Mouse (Mus musculus): ENCODE measurements around the gene Zcchc8. TPM values are rescaled to one million over a fixed set of nuclear protein-coding genes. Genes with fewer than 3 reads are reported as not detected.

Zcchc8 gene
- polyA plus RNA-seq, 1 experiment from 2014 or later: 63.8 TPM

DNA sequence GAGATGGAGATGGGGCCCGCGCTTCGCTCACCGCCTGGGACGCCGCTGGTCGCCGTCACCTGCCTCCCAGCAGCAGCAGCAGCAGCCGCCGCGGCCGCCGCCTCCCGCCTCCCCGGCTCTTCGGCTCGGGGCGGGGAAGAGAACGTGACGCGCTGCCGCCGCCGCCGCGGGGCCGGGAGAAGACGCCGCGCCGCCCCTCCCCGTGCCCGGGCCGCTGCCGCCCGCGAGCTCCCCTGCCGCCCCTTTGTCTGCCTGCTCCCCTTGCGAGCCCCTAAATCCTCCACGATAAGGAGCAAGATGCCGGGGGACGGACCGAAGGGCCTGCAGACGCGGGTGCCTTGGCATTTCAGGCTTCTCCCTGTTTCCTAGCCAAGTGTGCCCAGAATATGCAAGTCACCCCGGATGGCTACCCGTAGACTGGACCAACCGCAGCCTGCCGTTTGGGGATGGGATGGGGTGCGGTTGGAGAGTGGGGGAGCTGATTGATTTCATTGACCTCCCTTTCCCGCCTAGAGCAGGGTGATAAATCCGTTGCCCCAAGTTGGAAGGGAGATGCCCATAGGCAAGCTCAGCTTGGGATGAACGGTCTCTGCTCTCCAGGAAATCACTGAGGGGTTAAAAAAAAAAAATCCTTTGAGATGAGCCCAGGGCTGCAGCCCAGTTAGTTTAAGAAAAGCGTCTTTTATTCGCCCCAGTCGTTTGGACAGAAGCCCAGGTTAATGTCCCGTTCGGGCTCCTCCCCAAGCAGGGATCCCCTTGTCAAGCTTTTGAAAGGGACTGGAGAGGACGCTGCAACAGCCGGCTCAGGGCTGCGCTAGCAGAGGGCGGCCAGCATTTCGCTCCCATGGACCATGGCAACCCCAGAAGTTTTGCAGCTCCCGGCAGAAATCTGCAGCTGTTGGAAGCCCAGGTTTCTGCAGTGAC, 36.4 kb downstream of the Zcchc8 start, which contains the start of gene Clip1:
Clip1 (minus strand) TSS at position 398 of the 924 bp plus-strand sequence.
- Histone ChIP-seq H3K4me2 (ENCODE audit: low read length) (peak within 1 kb of the TSS; percentile 96), H3K4me1 (replicated peaks; ENCODE audit: insufficient read depth, low read length) (peaks cover 8% of the 10 kb centered on the region; the same call in 1 of the 2 replicates), H3K27me3 (ENCODE audit: insufficient read depth, low read length) (no peaks in the 10 kb centered on the region), H3K36me3 (ENCODE audit: insufficient read depth, low read length) (no peaks in the 10 kb centered on the region), H3K9ac (ENCODE audit: low read depth, low read length) (peak within 1 kb of the TSS; percentile 94), H3K4me3 (replicated peaks; ENCODE audit: low read depth, low read length) (peak within 1 kb of the TSS; percentile 99), H3K9me3 (replicated peaks; ENCODE audit: low read length) (no peaks in the 10 kb centered on the region), H3K27ac (peak within 1 kb of the TSS; percentile 94)
- TF ChIP-seq CTCF (IDR thresholded peaks at IDR 0.05; ENCODE audit: low read depth): no peak
- 1% methylated on average over 44 of the region's 64 CpGs for WGBS
- DNase-seq (ENCODE audit: low spot score) (peak; percentile 69), ATAC-seq (replicated peaks; ENCODE audit: low FRiP score, low read depth) (peak; percentile 49)

- WGBS: under 1% methylated on average over 87 of the region's 92 CpGs
- Histone ChIP-seq H3K27me3 (ENCODE audit: insufficient read depth, low read length) (no peaks in the 10 kb centered on the region), H3K27ac (peak overlapping the region; percentile 94), H3K4me1 (replicated peaks; ENCODE audit: insufficient read depth, low read length) (peaks cover 8% of the 10 kb centered on the region; the same call in 1 of the 2 replicates), H3K9ac (ENCODE audit: low read depth, low read length) (peak overlapping the region; percentile 94), H3K36me3 (ENCODE audit: insufficient read depth, low read length) (no peaks in the 10 kb centered on the region), H3K9me3 (replicated peaks; ENCODE audit: low read length) (no peaks in the 10 kb centered on the region), H3K4me2 (ENCODE audit: low read length) (peak overlapping the region; percentile 96), H3K4me3 (replicated peaks; ENCODE audit: low read depth, low read length) (peak overlapping the region; percentile 99)
- TF ChIP-seq CTCF (IDR thresholded peaks at IDR 0.05; ENCODE audit: low read depth): no peak
- ATAC-seq (replicated peaks; ENCODE audit: low FRiP score, low read depth): peak; percentile 57
- DNase-seq (ENCODE audit: low spot score): peak; percentile 69
Observed at GRCm38 (mm10) chr5:123683377-123684220, 37.3 kb downstream of the Zcchc8 start.

- no peak for ATAC-seq (replicated peaks; ENCODE audit: low FRiP score, low read depth)
- Histone ChIP-seq H3K9ac (ENCODE audit: low read depth, low read length) (peak overlapping the region; percentile 94), H3K4me2 (ENCODE audit: low read length) (peak overlapping the region; percentile 96), H3K4me1 (replicated peaks; ENCODE audit: insufficient read depth, low read length) (peaks cover 8% of the 10 kb centered on the region; the same call in 1 of the 2 replicates), H3K9me3 (replicated peaks; ENCODE audit: low read length) (no peaks in the 10 kb centered on the region), H3K27ac (no peak overlapping the region; the same call in 1 of the 2 replicates), H3K36me3 (ENCODE audit: insufficient read depth, low read length) (no peaks in the 10 kb centered on the region), H3K4me3 (replicated peaks; ENCODE audit: low read depth, low read length) (peak overlapping the region; percentile 99), H3K27me3 (ENCODE audit: insufficient read depth, low read length) (no peaks in the 10 kb centered on the region)
- WGBS: 5% methylated on average over 6 of the region's 6 CpGs
- no peak for TF ChIP-seq CTCF (IDR thresholded peaks at IDR 0.05; ENCODE audit: low read depth)
- DNase-seq (ENCODE audit: low spot score): peak; percentile 68
Observed at GRCm38 (mm10) chr5:123683043-123683376, 37.9 kb downstream of the Zcchc8 start.

- H3K36me3 ChIP-seq (ENCODE audit: insufficient read depth, low read length): no peaks in the 10 kb centered on the region
- peaks cover 8% of the 10 kb centered on the region; the same call in 1 of the 2 replicates for H3K4me1 ChIP-seq (replicated peaks; ENCODE audit: insufficient read depth, low read length)
- ATAC-seq (replicated peaks; ENCODE audit: low FRiP score, low read depth) (no peak), DNase-seq (ENCODE audit: low spot score) (no peak)
- H3K4me3 ChIP-seq (replicated peaks; ENCODE audit: low read depth, low read length): no peak overlapping the region
- H3K27ac ChIP-seq: no peak overlapping the region
- peak overlapping the region; percentile 96; the same call in 1 of the 2 replicates for H3K4me2 ChIP-seq (ENCODE audit: low read length)
- 36% methylated on average over 4 of the region's 4 CpGs for WGBS
- H3K27me3 ChIP-seq (ENCODE audit: insufficient read depth, low read length): no peaks in the 10 kb centered on the region
- no peaks in the 10 kb centered on the region for H3K9me3 ChIP-seq (replicated peaks; ENCODE audit: low read length)
- H3K9ac ChIP-seq (ENCODE audit: low read depth, low read length): no peak overlapping the region
- TF ChIP-seq CTCF (IDR thresholded peaks at IDR 0.05; ENCODE audit: low read depth): no peak
Observed at GRCm38 (mm10) chr5:123682372-123682771, 38.5 kb downstream of the Zcchc8 start.

DNA sequence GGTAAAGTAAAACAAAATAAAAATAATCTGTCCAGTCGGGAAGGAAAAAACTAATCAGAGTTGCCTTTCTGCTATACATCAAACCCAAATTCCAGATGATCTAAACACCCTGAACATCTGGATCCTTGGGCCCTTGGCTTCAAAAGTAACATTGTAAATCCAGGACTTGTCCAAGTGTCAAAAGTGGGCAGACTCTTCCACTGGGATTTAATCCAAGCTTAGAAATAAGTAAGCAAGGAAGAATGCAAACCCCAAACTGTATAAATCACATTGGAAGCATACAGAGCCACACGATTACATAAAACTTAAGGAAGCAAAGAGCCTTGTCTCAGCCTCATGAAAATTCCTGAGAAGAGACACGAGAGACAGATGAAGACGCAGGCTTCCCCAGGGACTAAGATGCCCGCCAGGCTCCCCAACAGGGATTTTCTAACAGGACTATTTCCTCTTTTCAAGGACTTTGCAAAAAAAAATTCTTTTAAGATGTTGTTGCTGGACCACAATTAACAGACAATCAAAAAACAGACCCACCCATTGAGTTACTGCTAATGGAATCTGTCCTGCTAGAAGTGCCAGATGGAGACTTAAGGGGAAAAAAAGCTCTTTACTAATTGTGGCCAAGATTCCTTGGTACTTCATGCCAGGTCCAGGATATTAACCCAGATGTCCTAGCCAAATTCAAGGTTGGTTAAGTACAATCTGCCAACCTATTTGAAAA, 41.2 kb downstream of the Zcchc8 start:
- ATAC-seq (replicated peaks; ENCODE audit: low FRiP score, low read depth) (no peak), DNase-seq (ENCODE audit: low spot score) (peak; percentile 80)
- Histone ChIP-seq H3K36me3 (ENCODE audit: insufficient read depth, low read length) (no peaks in the 10 kb centered on the region), H3K4me2 (ENCODE audit: low read length) (no peak overlapping the region), H3K4me3 (replicated peaks; ENCODE audit: low read depth, low read length) (no peak overlapping the region), H3K9me3 (replicated peaks; ENCODE audit: low read length) (no peaks in the 10 kb centered on the region), H3K27ac (no peak overlapping the region), H3K4me1 (replicated peaks; ENCODE audit: insufficient read depth, low read length) (0 out of 2 replicates have a peak, but pooled peaks cover 4% of the 10 kb centered on the region), H3K27me3 (ENCODE audit: insufficient read depth, low read length) (no peaks in the 10 kb centered on the region), H3K9ac (ENCODE audit: low read depth, low read length) (no peak overlapping the region)
- no peak for TF ChIP-seq CTCF (IDR thresholded peaks at IDR 0.05; ENCODE audit: low read depth)
- WGBS: 33% methylated on average over 5 of the region's 5 CpGs

Data from kidney, postnatal 0 days (tissue).